21 mouse cellular contexts compared by ENCODE assay signal in genomic region chr11:62949548-62949947, GRCm38 (mm10). TPM values are rescaled to one million over a fixed set of nuclear protein-coding genes. Genes with fewer than 3 reads are reported as not detected.
DNase-seq lines count a peak whose midpoint lies in the region; ATAC-seq and TF ChIP-seq lines count a peak whose summit lies in the region.
"Had no signal": no experiment of that assay in that cellular context is flagged by ENCODE, and none has a peak within 500 bp of the region (broad histone marks: within the 10 kb centered on the region; RNA-seq: fewer than 3 reads in every experiment).

No protein-coding gene starts in this region.

- TF ChIP-seq CTCF in lung, embryonic 14.5 days (IDR thresholded peaks at IDR 0.05; ENCODE audit: low read depth), result no peak

- no peak; the same call in 1 of the 2 replicates for ATAC-seq in lung, embryonic 14.5 days (ENCODE audit: insufficient read depth)
- ATAC-seq: forebrain, embryonic 14.5 days; hindbrain, embryonic 16.5 days; intestine, postnatal 0 days had no signal

- H3K4me3 ChIP-seq in heart, embryonic 10.5 days, result no peak overlapping the region
- no peak overlapping the region for H3K4me3 ChIP-seq in lung, embryonic 14.5 days (ENCODE audit: low read depth, low read length)
- H3K4me3 ChIP-seq: layer of hippocampus, adult 2 months; neural tube, embryonic 15.5 days had no signal

- H3K27me3 ChIP-seq in heart, embryonic 10.5 days (ENCODE audit: insufficient read depth, poor library complexity, severe bottlenecking), result no peaks in the 10 kb centered on the region
- no peaks in the 10 kb centered on the region for H3K27me3 ChIP-seq in lung, embryonic 14.5 days (ENCODE audit: insufficient read depth, low read length)
- H3K27me3 ChIP-seq: neural tube, embryonic 15.5 days had no signal

- peak; percentile 32 to 35 for DNase-seq in heart, adult 9 months (ENCODE audit: low spot score in 2 of 2)
- no peak for DNase-seq in heart, embryonic 10.5 days (ENCODE audit: low spot score)
- peak; percentile 70 for DNase-seq in lung, embryonic 14.5 days
- DNase-seq in lung, postnatal 25 days (ENCODE audit: low spot score), result no peak
- peak; percentile 79 for DNase-seq in Muller cell, postnatal 12 days (ENCODE audit: inconsistent ontology term)
- peak; percentile 34 to 58 for DNase-seq in lung, postnatal 4 days
- no peak for DNase-seq in right cerebral cortex, postnatal 36 days (ENCODE audit: low spot score in 2 of 2)
- DNase-seq: adrenal gland, adult 8-10 months; cerebellum, postnatal 10 days; left cerebral cortex, postnatal 4 days; right cerebral cortex, postnatal 4 days; thymus, postnatal 4 days had no signal

- H3K36me3 ChIP-seq in heart, embryonic 10.5 days, result no peaks in the 10 kb centered on the region
- no peaks in the 10 kb centered on the region for H3K36me3 ChIP-seq in lung, embryonic 14.5 days (ENCODE audit: insufficient read depth)
- H3K36me3 ChIP-seq: G1E; neural tube, embryonic 15.5 days had no signal

- no peaks in the 10 kb centered on the region for H3K9me3 ChIP-seq in heart, embryonic 10.5 days
- H3K9me3 ChIP-seq in lung, embryonic 14.5 days (ENCODE audit: low read depth, low read length), result no peaks in the 10 kb centered on the region
- H3K9me3 ChIP-seq: G1E; neural tube, embryonic 15.5 days had no signal

- H3K27ac ChIP-seq in heart, embryonic 10.5 days, result no peak overlapping the region
- H3K27ac ChIP-seq in lung, embryonic 14.5 days (ENCODE audit: low read depth), result no peak overlapping the region
- H3K27ac ChIP-seq: layer of hippocampus, adult 2 months; macrophage; neural tube, embryonic 15.5 days had no signal

- no peaks in the 10 kb centered on the region; the same call in 1 of the 2 replicates for H3K4me1 ChIP-seq in heart, embryonic 10.5 days
- H3K4me1 ChIP-seq in lung, embryonic 14.5 days (ENCODE audit: insufficient read depth), result no peaks in the 10 kb centered on the region
- H3K4me1 ChIP-seq: neural tube, embryonic 15.5 days had no signal

- no peak overlapping the region for H3K9ac ChIP-seq in lung, embryonic 14.5 days
- H3K9ac ChIP-seq: neural tube, embryonic 15.5 days had no signal

- WGBS in heart, embryonic 10.5 days, result 87% methylated on average over 1 of the region's 1 CpGs
- WGBS in lung, embryonic 14.5 days, result 82% methylated on average over 1 of the region's 1 CpGs

- H3K4me2 ChIP-seq in lung, embryonic 14.5 days, result no peak overlapping the region
- H3K4me2 ChIP-seq: midbrain, embryonic 11.5 days; neural tube, embryonic 15.5 days had no signal

RNA-seq across cellular contexts. Expression of gene Cdrt4, which starts 1.4 kb away (rescaled TPM):
- 0.31 TPM in 1 of 2 replicates, not detected in the other for polyA plus RNA-seq in heart, embryonic 10.5 days (2016; fragmentation: Nextera tagmentation; extraction: Ambion mirVana)
- polyA plus RNA-seq in lung, embryonic 14.5 days (2014; fragmentation: Nextera tagmentation; extraction: Ambion mirVana), result 0.83 TPM in 1 of 2 replicates, not detected in the other
- polyA plus RNA-seq: forebrain, embryonic 14.5 days; G1E; intestine, postnatal 0 days; liver, adult 2 months; macrophage; midbrain, embryonic 11.5 days; neural tube, embryonic 15.5 days had no signal

Comparison
In these comparisons a context has a peak if more than half of its experiments do, and no peak if none do; other contexts are left out.
1. DNase-seq: peak in heart, adult 9 months (2 of 2), lung, embryonic 14.5 days (single experiment), Muller cell, postnatal 12 days (single experiment) and lung, postnatal 4 days (2 of 2); none in heart, embryonic 10.5 days (single experiment), lung, postnatal 25 days (single experiment) and right cerebral cortex, postnatal 36 days (0 of 2).